Mouse (Mus musculus): ENCODE measurements around the gene Itgb4. TPM values are rescaled to one million over a fixed set of nuclear protein-coding genes. Genes with fewer than 3 reads are reported as not detected.
A peak's percentile ranks its signal among the peaks of the same experiment; 100 is the strongest.

The Itgb4 gene
- total RNA-seq (2015) (0.05 and 0.15 TPM in 2 replicates), total RNA-seq (2017) (0.17 TPM in 1 of 2 replicates, not detected in the other)

GRCm38 (mm10) chr11:115974309-115975082, at the start of gene Itgb4:
Gene Itgb4 (plus strand): TSS chr11:115974709.
- peak; percentile 54 for ATAC-seq (replicated peaks; ENCODE audit: poor library complexity)

GRCm38 (mm10) chr11:115929031-115929430, 45.5 kb upstream of the Itgb4 start:
- no peak for ATAC-seq (replicated peaks; ENCODE audit: poor library complexity)

GRCm38 (mm10) chr11:115929818-115930217, 44.7 kb upstream of the Itgb4 start:
- no peak for ATAC-seq (replicated peaks; ENCODE audit: poor library complexity)

- ATAC-seq (replicated peaks; ENCODE audit: poor library complexity) = no peak
Observed at GRCm38 (mm10) chr11:115931235-115931634, 43.3 kb upstream of the Itgb4 start.

GRCm38 (mm10) chr11:115933108-115933746, 41.3 kb upstream of the Itgb4 start, which contains the start of the genes Sap30bp and Recql5:
Gene Sap30bp (plus strand): TSS chr11:115933282.
Gene Recql5 (minus strand): TSS chr11:115933477.
- ATAC-seq (replicated peaks; ENCODE audit: poor library complexity) = peak; percentile 99

- ATAC-seq (replicated peaks; ENCODE audit: poor library complexity) = peak; percentile 21
Observed at GRCm38 (mm10) chr11:115933747-115934110, 40.8 kb upstream of the Itgb4 start.

- peak; percentile 90 for ATAC-seq (replicated peaks; ENCODE audit: poor library complexity)
Observed at GRCm38 (mm10) chr11:115939690-115940329, 34.7 kb upstream of the Itgb4 start.

GRCm38 (mm10) chr11:115941980-115942379, 32.5 kb upstream of the Itgb4 start:
- ATAC-seq (replicated peaks; ENCODE audit: poor library complexity) = no peak

- no peak for ATAC-seq (replicated peaks; ENCODE audit: poor library complexity)
Observed at GRCm38 (mm10) chr11:115945247-115945646, 29.3 kb upstream of the Itgb4 start.

GRCm38 (mm10) chr11:115946221-115946828, 28.2 kb upstream of the Itgb4 start:
- no peak for ATAC-seq (replicated peaks; ENCODE audit: poor library complexity)

- no peak for ATAC-seq (replicated peaks; ENCODE audit: poor library complexity)
Observed at GRCm38 (mm10) chr11:115948316-115948715, 26.2 kb upstream of the Itgb4 start.

- ATAC-seq (replicated peaks; ENCODE audit: poor library complexity) = no peak
Observed at GRCm38 (mm10) chr11:115950719-115951118, 23.8 kb upstream of the Itgb4 start.

- no peak for ATAC-seq (replicated peaks; ENCODE audit: poor library complexity)
Observed at GRCm38 (mm10) chr11:115954712-115955111, 19.8 kb upstream of the Itgb4 start.

GRCm38 (mm10) chr11:115955195-115955858, 19.2 kb upstream of the Itgb4 start:
- no peak for ATAC-seq (replicated peaks; ENCODE audit: poor library complexity)

GRCm38 (mm10) chr11:115956453-115956852, 18.1 kb upstream of the Itgb4 start:
- ATAC-seq (replicated peaks; ENCODE audit: poor library complexity) = no peak

- ATAC-seq (replicated peaks; ENCODE audit: poor library complexity) = no peak
Observed at GRCm38 (mm10) chr11:115957971-115958370, 16.5 kb upstream of the Itgb4 start.

GRCm38 (mm10) chr11:115959018-115959417, 15.5 kb upstream of the Itgb4 start:
- ATAC-seq (replicated peaks; ENCODE audit: poor library complexity) = no peak

- ATAC-seq (replicated peaks; ENCODE audit: poor library complexity) = no peak
Observed at GRCm38 (mm10) chr11:115962651-115963412, 11.7 kb upstream of the Itgb4 start.

GRCm38 (mm10) chr11:115964977-115965604, 9.4 kb upstream of the Itgb4 start:
- ATAC-seq (replicated peaks; ENCODE audit: poor library complexity) = peak; percentile 80
